Mouse (Mus musculus): Measurements from ENCODE around the gene Lyg2. TPM values are rescaled to one million over a fixed set of nuclear protein-coding genes. Genes with fewer than 3 reads are reported as not detected.

Lyg2 gene
- polyA plus RNA-seq (2014; fragmentation: Nextera tagmentation; extraction: Ambion mirVana): not detected in 2 replicates

DNA sequence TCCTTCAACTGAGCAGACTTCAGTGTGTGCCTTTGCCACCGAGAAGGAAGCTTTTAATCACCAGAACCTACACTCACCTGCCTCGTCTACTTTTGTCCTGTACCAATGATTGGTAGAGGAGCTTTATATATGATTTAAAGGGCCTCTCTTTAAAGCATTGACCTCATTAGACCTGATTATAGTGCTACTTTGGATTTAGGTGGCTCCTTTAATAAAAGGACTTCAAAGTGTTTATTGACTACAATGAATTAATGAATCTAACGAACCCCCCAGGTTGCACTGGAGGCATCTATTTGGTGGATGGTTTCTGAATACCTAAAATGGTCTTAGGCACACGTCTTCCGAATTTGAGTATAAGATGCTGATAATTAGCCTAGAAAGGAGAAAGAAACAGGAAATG, at the start of gene Lyg2:
Lyg2 (minus strand) TSS at position 101 of the 400 bp plus-strand sequence.
- Histone ChIP-seq H3K27me3 (ENCODE audit: control insufficient read depth, insufficient read depth, low read length) (no peaks in the 10 kb centered on the region), H3K27ac (ENCODE audit: low read depth, low read length) (no peak within 1 kb of the TSS), H3K36me3 (ENCODE audit: control insufficient read depth, insufficient read depth, low read length) (no peaks in the 10 kb centered on the region), H3K9ac (ENCODE audit: low read depth, low read length) (no peak within 1 kb of the TSS), H3K9me3 (replicated peaks; ENCODE audit: control insufficient read depth, low read length) (no peaks in the 10 kb centered on the region), H3K4me3 (ENCODE audit: low read depth, low read length) (no peak within 1 kb of the TSS), H3K4me2 (no peak within 1 kb of the TSS), H3K4me1 (ENCODE audit: control insufficient read depth, insufficient read depth, low read length) (no peaks in the 10 kb centered on the region; the same call in 1 of the 2 replicates)
- 73% methylated on average over 5 of the region's 5 CpGs for WGBS (ENCODE audit: insufficient replicate concordance)
- ATAC-seq (replicated peaks; ENCODE audit: insufficient number of reproducible peaks, low FRiP score, low TSS enrichment): no peak

DNA sequence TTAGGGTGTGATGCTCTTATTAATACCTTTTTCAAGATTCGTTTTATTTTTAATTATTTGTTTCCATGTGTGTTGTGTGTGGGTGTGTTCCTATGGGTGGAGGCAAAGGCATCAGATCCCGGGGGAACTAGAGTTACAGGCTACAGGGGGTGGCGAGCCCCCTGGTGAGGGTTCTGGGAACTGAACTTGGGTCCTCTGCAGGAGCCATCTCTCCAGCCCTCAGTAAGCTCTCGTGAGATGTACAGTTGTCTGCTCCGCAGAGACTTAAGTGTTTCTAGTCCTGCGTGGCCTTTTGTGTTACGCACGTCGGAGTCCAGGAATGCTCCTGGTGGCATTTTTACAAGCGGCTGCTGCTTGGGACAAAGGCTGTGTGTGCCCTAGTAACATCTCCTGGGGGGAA, 49.3 kb upstream of the Lyg2 start:
- Histone ChIP-seq H3K27ac (ENCODE audit: low read depth, low read length) (no peak overlapping the region), H3K4me2 (no peak overlapping the region), H3K9me3 (replicated peaks; ENCODE audit: control insufficient read depth, low read length) (no peaks in the 10 kb centered on the region), H3K4me1 (ENCODE audit: control insufficient read depth, insufficient read depth, low read length) (no peaks in the 10 kb centered on the region), H3K36me3 (ENCODE audit: control insufficient read depth, insufficient read depth, low read length) (no peaks in the 10 kb centered on the region), H3K27me3 (ENCODE audit: control insufficient read depth, insufficient read depth, low read length) (no peaks in the 10 kb centered on the region), H3K9ac (ENCODE audit: low read depth, low read length) (no peak overlapping the region), H3K4me3 (ENCODE audit: low read depth, low read length) (no peak overlapping the region)
- 54% methylated on average over 10 of the region's 10 CpGs for WGBS (ENCODE audit: insufficient replicate concordance)
- no peak for ATAC-seq (replicated peaks; ENCODE audit: insufficient number of reproducible peaks, low FRiP score, low TSS enrichment)

DNA sequence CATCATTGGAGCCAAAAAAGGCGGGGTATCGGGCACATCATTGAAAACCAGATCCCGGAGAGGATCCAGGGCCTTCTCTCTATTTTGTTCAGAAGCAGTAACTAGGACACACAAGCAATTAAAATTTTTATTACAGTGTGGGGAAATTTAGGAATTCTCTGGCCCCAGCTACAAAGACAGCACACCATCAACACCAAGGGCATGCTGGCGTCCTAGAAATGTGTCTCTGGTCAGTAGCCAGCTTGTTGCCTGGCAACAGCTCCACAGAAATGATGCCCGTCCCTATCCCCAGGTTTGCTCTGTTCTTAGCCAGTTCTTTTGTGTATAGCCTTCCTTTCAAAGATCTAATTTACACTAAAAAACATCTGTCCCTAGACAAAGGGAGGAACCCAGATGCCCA, 43.2 kb upstream of the Lyg2 start:
- no peak overlapping the region for H3K9ac ChIP-seq (ENCODE audit: low read depth, low read length)
- no peaks in the 10 kb centered on the region for H3K9me3 ChIP-seq (replicated peaks; ENCODE audit: control insufficient read depth, low read length)
- no peak overlapping the region for H3K4me3 ChIP-seq (ENCODE audit: low read depth, low read length)
- WGBS (ENCODE audit: insufficient replicate concordance): 81% methylated on average over 5 of the region's 5 CpGs
- no peak for ATAC-seq (replicated peaks; ENCODE audit: insufficient number of reproducible peaks, low FRiP score, low TSS enrichment)
- no peak overlapping the region for H3K4me2 ChIP-seq
- no peak overlapping the region for H3K27ac ChIP-seq (ENCODE audit: low read depth, low read length)
- H3K4me1 ChIP-seq (ENCODE audit: control insufficient read depth, insufficient read depth, low read length): no peaks in the 10 kb centered on the region
- H3K27me3 ChIP-seq (ENCODE audit: control insufficient read depth, insufficient read depth, low read length): no peaks in the 10 kb centered on the region
- no peaks in the 10 kb centered on the region for H3K36me3 ChIP-seq (ENCODE audit: control insufficient read depth, insufficient read depth, low read length)

- Histone ChIP-seq H3K36me3 (ENCODE audit: control insufficient read depth, insufficient read depth, low read length) (no peaks in the 10 kb centered on the region), H3K9ac (ENCODE audit: low read depth, low read length) (no peak overlapping the region), H3K4me2 (no peak overlapping the region), H3K4me3 (ENCODE audit: low read depth, low read length) (no peak overlapping the region), H3K9me3 (replicated peaks; ENCODE audit: control insufficient read depth, low read length) (no peaks in the 10 kb centered on the region), H3K4me1 (ENCODE audit: control insufficient read depth, insufficient read depth, low read length) (no peaks in the 10 kb centered on the region), H3K27me3 (ENCODE audit: control insufficient read depth, insufficient read depth, low read length) (no peaks in the 10 kb centered on the region), H3K27ac (ENCODE audit: low read depth, low read length) (no peak overlapping the region)
- 75% methylated on average over 2 of the region's 2 CpGs for WGBS (ENCODE audit: insufficient replicate concordance)
- no peak for ATAC-seq (replicated peaks; ENCODE audit: insufficient number of reproducible peaks, low FRiP score, low TSS enrichment)
These were observed 42.2 kb upstream of the Lyg2 start for GRCm38 (mm10) chr1:37958516-37958915.

GRCm38 (mm10) chr1:37957659-37958058, 41.4 kb upstream of the Lyg2 start, which contains the start of gene Lyg1:
TSS of gene Lyg1 (minus strand) at chr1:37957759.
- Histone ChIP-seq H3K4me2 (no peak within 1 kb of the TSS), H3K27ac (ENCODE audit: low read depth, low read length) (no peak within 1 kb of the TSS), H3K4me3 (ENCODE audit: low read depth, low read length) (no peak within 1 kb of the TSS), H3K9ac (ENCODE audit: low read depth, low read length) (no peak within 1 kb of the TSS), H3K4me1 (ENCODE audit: control insufficient read depth, insufficient read depth, low read length) (no peaks in the 10 kb centered on the region), H3K36me3 (ENCODE audit: control insufficient read depth, insufficient read depth, low read length) (no peaks in the 10 kb centered on the region), H3K27me3 (ENCODE audit: control insufficient read depth, insufficient read depth, low read length) (no peaks in the 10 kb centered on the region), H3K9me3 (replicated peaks; ENCODE audit: control insufficient read depth, low read length) (no peaks in the 10 kb centered on the region)
- 74% methylated on average over 5 of the region's 5 CpGs for WGBS (ENCODE audit: insufficient replicate concordance)
- ATAC-seq (replicated peaks; ENCODE audit: insufficient number of reproducible peaks, low FRiP score, low TSS enrichment): no peak

DNA sequence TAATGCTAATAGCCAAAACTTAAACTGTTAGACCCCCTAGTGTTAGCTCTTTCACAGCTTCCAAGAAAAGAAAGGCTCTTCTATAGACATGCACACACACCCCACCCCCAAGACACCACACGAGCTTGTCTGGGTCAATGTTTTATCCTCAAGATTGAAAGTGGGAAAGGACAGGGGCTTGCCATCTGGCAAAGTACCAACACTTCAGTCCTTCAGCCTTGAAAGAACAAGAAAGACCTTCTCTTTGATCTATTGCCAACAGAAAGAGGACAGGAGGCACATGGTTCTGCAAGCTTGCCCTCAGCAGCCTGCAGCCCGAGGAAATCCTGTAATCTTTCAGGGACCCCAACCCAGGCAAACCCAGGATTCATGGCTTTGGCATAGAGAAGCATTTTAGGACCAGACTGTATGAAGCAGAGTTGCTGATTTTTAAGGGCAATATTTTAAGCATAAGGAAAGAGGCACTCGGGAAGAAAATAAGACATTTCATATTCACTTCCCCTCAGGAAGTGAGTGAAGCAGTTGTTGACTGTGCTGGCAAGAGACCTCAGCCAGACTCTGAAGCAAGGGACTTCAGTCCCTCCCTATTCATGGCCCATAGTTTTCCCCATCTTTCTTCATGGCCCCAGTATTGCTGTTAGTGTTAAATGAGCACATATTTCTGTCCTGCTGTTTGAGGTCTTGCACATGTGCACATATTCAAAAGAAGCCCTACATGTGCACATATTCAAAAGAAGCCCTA, 40.6 kb upstream of the Lyg2 start:
- Histone ChIP-seq H3K36me3 (ENCODE audit: control insufficient read depth, insufficient read depth, low read length) (no peaks in the 10 kb centered on the region), H3K4me3 (ENCODE audit: low read depth, low read length) (no peak overlapping the region), H3K9me3 (replicated peaks; ENCODE audit: control insufficient read depth, low read length) (no peaks in the 10 kb centered on the region), H3K27me3 (ENCODE audit: control insufficient read depth, insufficient read depth, low read length) (no peaks in the 10 kb centered on the region), H3K9ac (ENCODE audit: low read depth, low read length) (no peak overlapping the region), H3K27ac (ENCODE audit: low read depth, low read length) (no peak overlapping the region), H3K4me2 (no peak overlapping the region), H3K4me1 (ENCODE audit: control insufficient read depth, insufficient read depth, low read length) (no peaks in the 10 kb centered on the region)
- no peak for ATAC-seq (replicated peaks; ENCODE audit: insufficient number of reproducible peaks, low FRiP score, low TSS enrichment)
- WGBS (ENCODE audit: insufficient replicate concordance): 35% methylated on average over 3 of the region's 3 CpGs

DNA sequence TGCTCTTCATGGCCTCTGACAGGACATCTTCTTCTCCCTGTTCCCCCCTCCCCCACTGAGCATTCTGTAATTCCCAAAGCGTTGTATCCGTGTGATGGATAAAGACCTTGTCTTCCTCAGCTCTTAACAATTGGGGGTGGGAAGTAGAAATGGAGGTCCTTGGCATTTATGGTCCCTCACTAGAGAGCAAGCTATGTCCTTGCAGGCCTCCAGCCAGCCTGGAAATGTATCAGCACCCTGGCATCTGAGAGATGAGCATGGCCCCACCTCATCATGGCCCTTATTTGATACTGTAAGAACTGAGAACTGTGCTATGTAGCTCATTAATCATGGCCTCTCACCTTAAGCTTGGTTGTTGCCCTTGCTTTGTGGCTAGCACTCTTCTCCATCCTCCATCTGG, 39.0 kb upstream of the Lyg2 start:
- ATAC-seq (replicated peaks; ENCODE audit: insufficient number of reproducible peaks, low FRiP score, low TSS enrichment): no peak
- H3K4me3 ChIP-seq (ENCODE audit: low read depth, low read length): no peak overlapping the region
- no peaks in the 10 kb centered on the region for H3K4me1 ChIP-seq (ENCODE audit: control insufficient read depth, insufficient read depth, low read length)
- no peak overlapping the region for H3K4me2 ChIP-seq
- H3K27ac ChIP-seq (ENCODE audit: low read depth, low read length): no peak overlapping the region
- H3K9ac ChIP-seq (ENCODE audit: low read depth, low read length): no peak overlapping the region
- 90% methylated on average over 2 of the region's 2 CpGs for WGBS (ENCODE audit: insufficient replicate concordance)
- no peaks in the 10 kb centered on the region for H3K9me3 ChIP-seq (replicated peaks; ENCODE audit: control insufficient read depth, low read length)
- no peaks in the 10 kb centered on the region for H3K27me3 ChIP-seq (ENCODE audit: control insufficient read depth, insufficient read depth, low read length)
- H3K36me3 ChIP-seq (ENCODE audit: control insufficient read depth, insufficient read depth, low read length): no peaks in the 10 kb centered on the region

- H3K4me1 ChIP-seq (ENCODE audit: control insufficient read depth, insufficient read depth, low read length): no peaks in the 10 kb centered on the region
- 66% methylated on average over 7 of the region's 7 CpGs for WGBS (ENCODE audit: insufficient replicate concordance)
- no peaks in the 10 kb centered on the region for H3K36me3 ChIP-seq (ENCODE audit: control insufficient read depth, insufficient read depth, low read length)
- H3K27ac ChIP-seq (ENCODE audit: low read depth, low read length): no peak overlapping the region
- no peak for ATAC-seq (replicated peaks; ENCODE audit: insufficient number of reproducible peaks, low FRiP score, low TSS enrichment)
- no peak overlapping the region for H3K9ac ChIP-seq (ENCODE audit: low read depth, low read length)
- no peaks in the 10 kb centered on the region for H3K9me3 ChIP-seq (replicated peaks; ENCODE audit: control insufficient read depth, low read length)
- no peak overlapping the region for H3K4me3 ChIP-seq (ENCODE audit: low read depth, low read length)
- no peaks in the 10 kb centered on the region for H3K27me3 ChIP-seq (ENCODE audit: control insufficient read depth, insufficient read depth, low read length)
- H3K4me2 ChIP-seq: no peak overlapping the region
These were observed 38.5 kb upstream of the Lyg2 start for GRCm38 (mm10) chr1:37954786-37955185.

DNA sequence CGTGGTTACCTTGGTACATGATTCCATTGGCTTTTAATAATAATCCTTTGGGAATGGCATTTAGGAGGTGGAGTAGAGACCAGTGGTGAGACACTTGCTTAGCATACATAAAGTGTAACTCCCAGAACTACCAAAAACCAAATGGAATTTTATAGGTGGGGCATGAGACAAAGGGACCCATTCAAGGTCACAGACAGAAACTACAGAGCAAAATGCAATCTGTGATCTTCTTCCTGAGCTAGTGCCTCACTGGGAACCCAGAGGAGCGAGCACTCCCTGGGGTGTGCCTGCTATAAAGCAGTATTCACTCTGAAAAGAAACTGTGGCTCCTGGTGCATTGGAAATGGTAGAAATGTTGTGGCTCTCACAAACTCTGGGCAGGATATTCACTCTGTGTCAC, 32.6 kb upstream of the Lyg2 start:
- Histone ChIP-seq H3K4me1 (ENCODE audit: control insufficient read depth, insufficient read depth, low read length) (no peaks in the 10 kb centered on the region), H3K9ac (ENCODE audit: low read depth, low read length) (no peak overlapping the region), H3K4me3 (ENCODE audit: low read depth, low read length) (no peak overlapping the region), H3K27ac (ENCODE audit: low read depth, low read length) (no peak overlapping the region), H3K4me2 (no peak overlapping the region), H3K9me3 (replicated peaks; ENCODE audit: control insufficient read depth, low read length) (no peaks in the 10 kb centered on the region), H3K36me3 (ENCODE audit: control insufficient read depth, insufficient read depth, low read length) (no peaks in the 10 kb centered on the region), H3K27me3 (ENCODE audit: control insufficient read depth, insufficient read depth, low read length) (no peaks in the 10 kb centered on the region)
- 65% methylated on average over 2 of the region's 2 CpGs for WGBS (ENCODE audit: insufficient replicate concordance)
- ATAC-seq (replicated peaks; ENCODE audit: insufficient number of reproducible peaks, low FRiP score, low TSS enrichment): no peak

All from heart, embryonic 11.5 days (tissue).